Mouse (Mus musculus): Measurements from ENCODE around the gene Prkd2. TPM values are rescaled to one million over a fixed set of nuclear protein-coding genes. Genes with fewer than 3 reads are reported as not detected.

Gene Prkd2
- polyA plus RNA-seq, 1 experiment from 2014 or later = 22.1 TPM

GRCm38 (mm10) chr7:16883162-16883561, 40.5 kb downstream of the Prkd2 start:
- no peak overlapping the region for H3K9ac ChIP-seq
- peaks cover 24% of the 10 kb centered on the region for H3K4me1 ChIP-seq
- peaks cover 11% of the 10 kb centered on the region; the same call in 1 of the 2 replicates for H3K27me3 ChIP-seq
- H3K4me2 ChIP-seq (replicated peaks) = no peak overlapping the region
- no peak overlapping the region for H3K4me3 ChIP-seq (replicated peaks)
- 89% methylated on average over 6 of the region's 6 CpGs for WGBS
- no peak for ATAC-seq (ENCODE audit: insufficient number of reproducible peaks, low FRiP score, low TSS enrichment, low read depth)
- peaks cover 6% of the 10 kb centered on the region; the same call in 1 of the 2 replicates for H3K9me3 ChIP-seq (replicated peaks)
- no peak overlapping the region for H3K27ac ChIP-seq (replicated peaks)
- peaks cover 57% of the 10 kb centered on the region for H3K36me3 ChIP-seq

- Histone ChIP-seq H3K4me2 (replicated peaks) (no peak overlapping the region), H3K36me3 (peaks cover 56% of the 10 kb centered on the region), H3K4me3 (replicated peaks) (no peak overlapping the region), H3K27me3 (peaks cover 11% of the 10 kb centered on the region; the same call in 1 of the 2 replicates), H3K4me1 (peaks cover 30% of the 10 kb centered on the region), H3K27ac (replicated peaks) (no peak overlapping the region), H3K9ac (no peak overlapping the region), H3K9me3 (replicated peaks) (peaks cover 6% of the 10 kb centered on the region; the same call in 1 of the 2 replicates)
- no peak for ATAC-seq (ENCODE audit: insufficient number of reproducible peaks, low FRiP score, low TSS enrichment, low read depth)
- WGBS = 62% methylated on average over 4 of the region's 4 CpGs
Measured at GRCm38 (mm10) chr7:16884334-16884733, 41.6 kb downstream of the Prkd2 start.

GRCm38 (mm10) chr7:16885271-16885776, 42.6 kb downstream of the Prkd2 start:
- ATAC-seq (ENCODE audit: insufficient number of reproducible peaks, low FRiP score, low TSS enrichment, low read depth) = peak; percentile 27; the same call in 1 of the 2 replicates
- Histone ChIP-seq H3K27me3 (peaks cover 11% of the 10 kb centered on the region; the same call in 1 of the 2 replicates), H3K4me2 (replicated peaks) (peak overlapping the region; percentile 37), H3K4me1 (peaks cover 33% of the 10 kb centered on the region), H3K27ac (replicated peaks) (0 out of 2 replicates have a peak overlapping the region, but pooled peaks have one; percentile 7), H3K9me3 (replicated peaks) (peaks cover 6% of the 10 kb centered on the region; the same call in 1 of the 2 replicates), H3K9ac (no peak overlapping the region), H3K4me3 (replicated peaks) (peak overlapping the region; percentile 39), H3K36me3 (peaks cover 54% of the 10 kb centered on the region)
- WGBS = 19% methylated on average over 91 of the region's 95 CpGs

- peaks cover 54% of the 10 kb centered on the region for H3K36me3 ChIP-seq
- H3K4me3 ChIP-seq (replicated peaks) = peak overlapping the region; percentile 39
- H3K9ac ChIP-seq = no peak overlapping the region
- H3K27ac ChIP-seq (replicated peaks) = no peak overlapping the region
- peaks cover 33% of the 10 kb centered on the region for H3K4me1 ChIP-seq
- peaks cover 11% of the 10 kb centered on the region; the same call in 1 of the 2 replicates for H3K27me3 ChIP-seq
- 56% methylated on average over 59 of the region's 59 CpGs for WGBS
- ATAC-seq (ENCODE audit: insufficient number of reproducible peaks, low FRiP score, low TSS enrichment, low read depth) = no peak
- peaks cover 6% of the 10 kb centered on the region; the same call in 1 of the 2 replicates for H3K9me3 ChIP-seq (replicated peaks)
- H3K4me2 ChIP-seq (replicated peaks) = peak overlapping the region; percentile 37
Measured at GRCm38 (mm10) chr7:16885905-16886304, 43.2 kb downstream of the Prkd2 start.

- H3K9ac ChIP-seq = 0 out of 2 replicates have a peak overlapping the region, but pooled peaks have one; percentile 4
- H3K27ac ChIP-seq (replicated peaks) = peak overlapping the region; percentile 96
- WGBS = 16% methylated on average over 6 of the region's 6 CpGs
- peaks cover 18% of the 10 kb centered on the region for H3K27me3 ChIP-seq
- no peak; the same call in 1 of the 2 replicates for ATAC-seq (ENCODE audit: insufficient number of reproducible peaks, low FRiP score, low TSS enrichment, low read depth)
- H3K9me3 ChIP-seq (replicated peaks) = peaks cover 6% of the 10 kb centered on the region; the same call in 1 of the 2 replicates
- H3K4me2 ChIP-seq (replicated peaks) = peak overlapping the region; percentile 67
- H3K4me3 ChIP-seq (replicated peaks) = peak overlapping the region; percentile 40
- H3K36me3 ChIP-seq = peaks cover 28% of the 10 kb centered on the region
- H3K4me1 ChIP-seq = peaks cover 69% of the 10 kb centered on the region
Measured at GRCm38 (mm10) chr7:16890536-16890935, 47.8 kb downstream of the Prkd2 start.

GRCm38 (mm10) chr7:16890944-16891343, 48.2 kb downstream of the Prkd2 start:
- Histone ChIP-seq H3K4me2 (replicated peaks) (peak overlapping the region; percentile 67), H3K36me3 (peaks cover 24% of the 10 kb centered on the region), H3K4me3 (replicated peaks) (peak overlapping the region; percentile 40), H3K9me3 (replicated peaks) (peaks cover 3% of the 10 kb centered on the region; the same call in 1 of the 2 replicates), H3K9ac (no peak overlapping the region), H3K4me1 (peaks cover 66% of the 10 kb centered on the region), H3K27ac (replicated peaks) (peak overlapping the region; percentile 96), H3K27me3 (peaks cover 14% of the 10 kb centered on the region)
- ATAC-seq (ENCODE audit: insufficient number of reproducible peaks, low FRiP score, low TSS enrichment, low read depth) = peak; percentile 85
- WGBS = 0% methylated on average over 23 of the region's 23 CpGs

- H3K9ac ChIP-seq = peak within 1 kb of the TSS; percentile 23; the same call in 1 of the 2 replicates
- under 1% methylated on average over 30 of the region's 30 CpGs for WGBS
- peaks cover 64% of the 10 kb centered on the region for H3K4me1 ChIP-seq
Measured at GRCm38 (mm10) chr7:16891641-16892351, 49.1 kb downstream of the Prkd2 start, which contains the start of gene Gng8. Gene Gng8 (plus strand): TSS chr7:16891786.

GRCm38 (mm10) chr7:16892352-16892730, 49.6 kb downstream of the Prkd2 start:
- peak overlapping the region; percentile 96; the same call in 1 of the 2 replicates for H3K27ac ChIP-seq (replicated peaks)
- peaks cover 64% of the 10 kb centered on the region for H3K4me1 ChIP-seq

More at GRCm38 (mm10) chr7:16891641-16892351, 49.1 kb downstream of the Prkd2 start, which contains the start of gene Gng8:
- Histone ChIP-seq H3K27ac (replicated peaks) (peak within 1 kb of the TSS; percentile 96), H3K4me2 (replicated peaks) (peak within 1 kb of the TSS; percentile 67), H3K27me3 (peaks cover 8% of the 10 kb centered on the region), H3K36me3 (peaks cover 15% of the 10 kb centered on the region; the same call in 1 of the 2 replicates), H3K4me3 (replicated peaks) (peak within 1 kb of the TSS; percentile 40), H3K9me3 (replicated peaks) (no peaks in the 10 kb centered on the region)
- ATAC-seq (ENCODE audit: insufficient number of reproducible peaks, low FRiP score, low TSS enrichment, low read depth) = peak; percentile 84

GRCm38 (mm10) chr7:16893612-16894011, 50.9 kb downstream of the Prkd2 start:
- Histone ChIP-seq H3K9ac (no peak overlapping the region), H3K36me3 (no peaks in the 10 kb centered on the region), H3K27me3 (peaks cover 8% of the 10 kb centered on the region), H3K9me3 (replicated peaks) (no peaks in the 10 kb centered on the region), H3K4me2 (replicated peaks) (peak overlapping the region; percentile 67; the same call in 1 of the 2 replicates), H3K27ac (replicated peaks) (no peak overlapping the region), H3K4me1 (peaks cover 60% of the 10 kb centered on the region), H3K4me3 (replicated peaks) (0 out of 2 replicates have a peak overlapping the region, but pooled peaks have one; percentile 7)
- no peak for ATAC-seq (ENCODE audit: insufficient number of reproducible peaks, low FRiP score, low TSS enrichment, low read depth)
- 5% methylated on average over 6 of the region's 6 CpGs for WGBS

More at GRCm38 (mm10) chr7:16892352-16892730, 49.6 kb downstream of the Prkd2 start:
- H3K4me3 ChIP-seq (replicated peaks) = peak overlapping the region; percentile 40
- 29% methylated on average over 9 of the region's 9 CpGs for WGBS
- peaks cover 12% of the 10 kb centered on the region; the same call in 1 of the 2 replicates for H3K36me3 ChIP-seq
- no peak overlapping the region for H3K9ac ChIP-seq
- H3K27me3 ChIP-seq = peaks cover 8% of the 10 kb centered on the region
- peak overlapping the region; percentile 67 for H3K4me2 ChIP-seq (replicated peaks)
- no peaks in the 10 kb centered on the region for H3K9me3 ChIP-seq (replicated peaks)
- no peak for ATAC-seq (ENCODE audit: insufficient number of reproducible peaks, low FRiP score, low TSS enrichment, low read depth)

GRCm38 (mm10) chr7:16894279-16894678, 51.6 kb downstream of the Prkd2 start:
- peak overlapping the region; percentile 20 for H3K4me3 ChIP-seq (replicated peaks)

GRCm38 (mm10) chr7:16895000-16895399, 52.3 kb downstream of the Prkd2 start:
- WGBS = under 1% methylated on average over 24 of the region's 24 CpGs
- peak overlapping the region; percentile 20 for H3K4me3 ChIP-seq (replicated peaks)
- no peak overlapping the region for H3K9ac ChIP-seq
- H3K9me3 ChIP-seq (replicated peaks) = no peaks in the 10 kb centered on the region
- H3K4me2 ChIP-seq (replicated peaks) = peak overlapping the region; percentile 40
- no peaks in the 10 kb centered on the region for H3K36me3 ChIP-seq
- H3K27ac ChIP-seq (replicated peaks) = no peak overlapping the region
- ATAC-seq (ENCODE audit: insufficient number of reproducible peaks, low FRiP score, low TSS enrichment, low read depth) = no peak
- peaks cover 64% of the 10 kb centered on the region for H3K4me1 ChIP-seq
- H3K27me3 ChIP-seq = peaks cover 8% of the 10 kb centered on the region

More at GRCm38 (mm10) chr7:16894279-16894678, 51.6 kb downstream of the Prkd2 start:
- Histone ChIP-seq H3K9me3 (replicated peaks) (no peaks in the 10 kb centered on the region), H3K36me3 (no peaks in the 10 kb centered on the region), H3K27ac (replicated peaks) (no peak overlapping the region), H3K9ac (no peak overlapping the region), H3K27me3 (peaks cover 8% of the 10 kb centered on the region), H3K4me2 (replicated peaks) (peak overlapping the region; percentile 40), H3K4me1 (peaks cover 62% of the 10 kb centered on the region)
- WGBS = 3% methylated on average over 4 of the region's 4 CpGs
- ATAC-seq (ENCODE audit: insufficient number of reproducible peaks, low FRiP score, low TSS enrichment, low read depth) = peak; percentile 13; the same call in 1 of the 2 replicates
